Mouse (Mus musculus) adipocyte (in vitro differentiated cells): ENCODE measurements at regions not wholly inside any gene's neighbourhood (a gene's known extent, or its start where the extent isn't known, plus 50 kb on each side); places are given as distances from the start of the nearest gene placed in this dataset.

Experiments used
- DNase-seq: peaks from one replicate; pipeline ENCODE4 v3.0.0-alpha.2; 2016; ENCODE audit warnings: low spot score

DNA sequence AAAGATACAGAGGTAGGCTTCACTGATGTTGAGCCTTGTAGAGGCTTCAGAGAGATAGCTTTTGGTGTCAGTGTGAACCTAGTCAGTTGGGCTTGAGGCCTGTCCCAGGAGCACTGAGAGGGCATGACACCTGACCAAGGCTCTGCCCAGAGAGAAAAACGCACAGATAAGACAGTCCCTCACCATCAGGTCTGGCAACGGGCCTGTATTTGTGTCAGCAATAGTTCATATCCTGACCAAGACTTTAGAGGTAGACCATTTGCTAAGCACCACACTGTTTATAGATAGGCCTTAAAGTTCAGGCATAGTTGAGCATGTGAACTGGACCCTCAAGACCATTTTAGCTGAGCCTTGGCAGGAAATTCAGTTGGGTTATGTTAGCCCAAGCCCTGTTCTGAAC is 60.4 kb upstream of the C2cd4b start:
- DNase-seq = no peak

GRCm38 (mm10) chr9:67699846-67700579 is 59.2 kb upstream of the C2cd4b start:
- no peak for DNase-seq

GRCm38 (mm10) chr9:67708246-67708960 is 50.8 kb upstream of the C2cd4b start:
- no peak for DNase-seq
